Mouse (Mus musculus) gonadal fat pad, adult 2 months (tissue): ENCODE results near the gene Endov. TPM values are rescaled to one million over a fixed set of nuclear protein-coding genes. Genes with fewer than 3 reads are reported as not detected.

Experiments
- DNase-seq: peaks from one replicate; pipeline ENCODE4 v3.0.0-alpha.2; 2012; ENCODE audit warnings: low read depth
- polyA plus RNA-seq: library from polyadenylated mRNA; depleted of rRNA; stranded (reverse); fragments of >200 nt; gene quantifications from 2 replicates; pipeline ENCODE4 v1.2.3, GENCODE M21; 2012; rRNA removed

Gene Endov
- polyA plus RNA-seq: 18.3 TPM in 2 replicates

- peak; percentile 61 for DNase-seq
These were observed at the start of gene Endov for GRCm38 (mm10) chr11:119490861-119491689. Gene Endov, plus strand, starts transcription at chr11:119491347.

- DNase-seq: no peak
These were observed 48.9 kb upstream of the Endov start for GRCm38 (mm10) chr11:119442199-119442598.

GRCm38 (mm10) chr11:119443442-119443841 is 47.7 kb upstream of the Endov start:
- no peak for DNase-seq

GRCm38 (mm10) chr11:119456097-119456496 is 35.0 kb upstream of the Endov start:
- no peak for DNase-seq

- no peak for DNase-seq
These were observed 13.3 kb upstream of the Endov start for GRCm38 (mm10) chr11:119477876-119478275.

GRCm38 (mm10) chr11:119491690-119492087 is 542 bp downstream of the Endov start:
- no peak for DNase-seq

- no peak for DNase-seq
These were observed 1.7 kb downstream of the Endov start for GRCm38 (mm10) chr11:119492830-119493229.

- DNase-seq: no peak
These were observed 2.4 kb downstream of the Endov start for GRCm38 (mm10) chr11:119493516-119493915.

- no peak for DNase-seq
These were observed 5.0 kb downstream of the Endov start for GRCm38 (mm10) chr11:119496147-119496546.

GRCm38 (mm10) chr11:119497451-119497850 is 6.3 kb downstream of the Endov start:
- no peak for DNase-seq

- no peak for DNase-seq
These were observed 8.2 kb downstream of the Endov start for GRCm38 (mm10) chr11:119499297-119499696.

- no peak for DNase-seq
These were observed 8.9 kb downstream of the Endov start for GRCm38 (mm10) chr11:119500011-119500410.

GRCm38 (mm10) chr11:119503675-119504074 is 12.5 kb downstream of the Endov start:
- DNase-seq: no peak

- no peak for DNase-seq
These were observed 15.2 kb downstream of the Endov start for GRCm38 (mm10) chr11:119506386-119506785.

GRCm38 (mm10) chr11:119507772-119508171 is 16.6 kb downstream of the Endov start:
- DNase-seq: no peak

GRCm38 (mm10) chr11:119509165-119509776 is 18.1 kb downstream of the Endov start:
- no peak for DNase-seq

GRCm38 (mm10) chr11:119513038-119513659 is 22.0 kb downstream of the Endov start:
- DNase-seq: no peak

- DNase-seq: no peak
These were observed 23.1 kb downstream of the Endov start for GRCm38 (mm10) chr11:119514108-119514860.

- DNase-seq: no peak
These were observed 24.0 kb downstream of the Endov start for GRCm38 (mm10) chr11:119514967-119515636.

GRCm38 (mm10) chr11:119515823-119516676 is 24.9 kb downstream of the Endov start:
- no peak for DNase-seq
